Mouse (Mus musculus): ENCODE results near the gene Unc79.

The Unc79 gene

DNA sequence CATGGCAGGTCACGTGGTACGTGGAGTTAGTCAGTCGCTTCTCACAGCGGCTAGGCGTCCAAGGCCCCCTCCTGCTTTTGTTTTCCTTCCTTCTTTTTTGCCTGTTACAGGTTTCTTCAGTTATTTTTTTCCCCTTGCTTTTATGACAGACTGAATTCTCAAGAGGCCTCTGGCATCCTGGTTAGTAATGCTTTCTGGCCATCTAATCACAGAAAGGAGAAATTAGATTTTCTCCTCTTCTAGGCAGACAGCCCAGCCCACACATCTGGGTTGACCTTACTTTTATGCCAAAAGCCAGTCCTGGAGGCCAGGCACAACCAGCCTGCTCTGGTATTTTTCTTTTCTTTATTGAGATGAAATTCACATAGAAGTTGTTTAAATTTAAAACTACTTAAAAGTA, 94.1 kb downstream of the Unc79 start:
- no peak for DNase-seq

DNA sequence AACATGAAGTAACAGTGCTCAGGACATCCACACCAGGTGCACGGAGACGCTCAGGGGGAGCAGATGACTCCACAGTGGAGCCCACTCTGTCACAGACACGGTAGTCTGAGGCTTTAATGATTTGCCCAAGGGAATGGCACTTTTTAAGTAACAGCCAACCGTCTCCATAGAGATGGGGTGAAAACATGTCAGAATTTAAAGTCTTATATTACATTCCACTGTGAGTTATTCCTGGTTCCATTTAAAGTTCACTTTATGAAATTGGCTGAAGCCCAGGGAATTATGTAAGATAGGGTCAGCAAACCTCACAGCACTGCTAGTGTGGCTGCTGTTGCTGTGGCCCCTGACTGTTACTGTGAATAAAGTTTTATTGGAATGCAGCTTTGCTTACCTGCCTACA, 95.8 kb downstream of the Unc79 start:
- DNase-seq, result no peak

DNA sequence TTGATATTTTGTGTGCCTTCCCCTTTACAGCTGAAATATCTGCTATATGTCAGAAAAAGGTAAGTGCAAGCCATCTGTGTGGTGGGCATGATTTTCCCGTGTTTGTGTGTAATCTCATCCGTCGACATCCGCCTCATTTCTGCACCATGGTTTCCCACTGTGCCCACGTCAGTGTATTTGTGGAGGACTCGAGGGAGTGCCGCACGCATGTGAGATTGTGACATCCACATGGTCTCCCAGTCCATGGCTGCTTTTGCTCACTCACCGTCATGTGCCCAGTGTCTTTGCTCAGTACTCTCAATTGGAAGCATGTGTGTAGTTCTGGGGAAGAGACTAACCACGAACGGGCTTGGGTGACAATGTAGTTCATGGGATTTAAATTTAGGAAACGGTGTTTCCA, 101.2 kb downstream of the Unc79 start:
- no peak for DNase-seq

DNA sequence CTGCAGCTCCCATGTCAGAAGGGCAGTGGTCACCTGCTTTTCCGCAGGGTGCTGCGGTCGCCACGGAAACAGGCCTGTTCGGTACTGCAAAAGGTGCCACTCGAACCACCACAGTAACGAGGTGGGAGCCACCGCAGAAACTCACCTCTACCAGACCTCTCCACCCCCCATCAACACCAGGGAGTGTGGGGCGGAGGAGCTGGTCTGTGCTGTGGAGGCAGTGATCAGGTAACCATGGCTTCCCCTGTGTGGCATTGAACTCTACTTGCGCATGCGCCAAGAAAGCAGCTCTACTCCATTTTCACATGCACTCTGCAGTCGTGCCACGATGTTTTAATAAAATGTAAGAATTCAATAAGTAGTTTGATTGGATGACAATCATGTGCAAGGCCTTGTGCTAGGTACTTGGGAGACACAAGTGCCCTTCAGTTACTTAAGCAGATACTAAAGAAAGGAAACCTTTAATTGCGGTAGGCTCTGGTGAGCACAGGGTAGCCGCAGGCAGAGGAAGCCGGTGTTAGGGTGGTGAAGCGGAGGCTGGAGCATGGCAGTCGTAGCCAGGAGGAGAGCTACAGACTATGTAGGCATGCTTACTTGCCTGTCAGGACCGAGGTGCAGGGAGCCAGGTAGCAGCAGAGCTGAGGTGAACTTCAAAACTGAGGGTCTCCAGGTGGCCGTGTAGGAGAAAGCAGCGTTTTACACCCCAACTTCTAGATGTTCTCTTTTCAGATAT, 110.8 kb downstream of the Unc79 start:
- no peak for DNase-seq

DNA sequence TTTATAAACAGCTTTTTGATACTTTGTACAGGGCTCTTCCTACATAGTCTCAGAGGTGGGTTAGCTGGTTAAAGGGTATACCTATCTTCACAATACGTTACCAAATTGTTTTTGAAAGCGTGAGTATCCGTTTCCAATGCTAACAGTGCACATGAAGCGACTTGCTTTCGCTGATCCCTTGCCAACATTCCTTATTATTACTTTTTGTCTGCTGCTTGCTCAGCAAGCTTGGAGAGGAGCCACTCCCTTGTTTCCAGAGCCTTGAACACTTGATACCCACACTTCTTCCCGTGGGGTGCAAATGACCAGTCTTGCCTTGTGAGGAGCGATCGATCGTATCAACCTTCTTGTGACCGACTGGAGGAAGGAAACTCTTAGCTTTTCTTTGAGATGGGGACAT, 112.1 kb downstream of the Unc79 start:
- no peak for DNase-seq

DNA sequence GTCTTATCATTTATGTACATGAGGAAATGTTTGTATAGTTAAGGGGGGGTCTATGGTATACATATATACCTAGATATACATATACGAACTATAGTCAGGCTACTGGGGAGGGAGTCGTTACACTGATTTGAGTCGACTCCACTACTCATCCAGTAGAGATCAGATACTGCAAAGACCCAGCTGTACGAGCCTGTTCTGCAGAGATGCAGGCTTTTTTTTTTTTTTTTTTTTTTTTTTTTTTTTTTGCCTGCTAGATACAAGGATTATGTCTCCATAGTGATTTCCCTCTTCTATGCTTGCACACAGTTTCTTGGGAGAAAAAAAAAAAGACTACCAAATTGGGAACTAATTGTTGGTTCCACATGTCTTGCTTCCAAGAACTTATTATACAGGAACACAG, 113.5 kb downstream of the Unc79 start:
- DNase-seq, result no peak

DNA sequence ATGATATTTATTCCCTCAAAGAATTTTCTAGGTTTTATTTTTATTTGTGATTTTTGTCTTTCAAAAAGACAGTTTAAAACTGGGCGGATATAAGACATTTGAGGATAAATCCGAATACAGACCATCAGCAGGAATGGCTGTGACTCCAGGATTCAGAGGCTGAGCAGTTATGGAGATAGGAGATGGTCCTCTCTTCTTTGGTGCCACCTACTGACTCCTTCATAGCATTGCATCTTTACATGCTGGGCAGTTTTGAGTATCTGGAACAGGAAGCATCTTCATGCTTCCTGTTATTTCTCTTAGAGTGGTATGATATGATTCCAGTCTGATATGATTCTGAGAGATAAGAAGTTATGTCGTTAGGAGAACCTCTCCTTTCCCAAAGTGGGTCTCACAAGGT, 116.3 kb downstream of the Unc79 start:
- peak; percentile 39 for DNase-seq

DNA sequence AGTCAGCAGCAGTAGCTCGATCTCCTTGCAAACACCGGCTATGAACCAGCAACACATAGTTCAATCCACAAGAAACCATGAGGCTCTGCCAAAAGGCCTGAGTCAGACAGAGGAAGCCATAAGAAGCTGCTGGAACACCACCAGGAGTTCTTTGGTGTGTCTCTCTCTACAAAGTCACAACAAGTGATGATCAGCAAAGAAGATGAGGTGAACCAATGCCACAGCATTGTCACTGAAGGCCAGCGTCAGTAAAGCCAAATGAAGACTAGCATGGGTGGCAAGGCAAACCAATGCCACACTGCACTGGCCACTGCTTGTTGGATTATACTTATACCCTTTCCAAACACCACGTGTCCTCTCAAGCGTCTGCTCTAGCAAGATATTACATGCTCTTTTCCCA, 119.5 kb downstream of the Unc79 start:
- DNase-seq, result no peak

DNA sequence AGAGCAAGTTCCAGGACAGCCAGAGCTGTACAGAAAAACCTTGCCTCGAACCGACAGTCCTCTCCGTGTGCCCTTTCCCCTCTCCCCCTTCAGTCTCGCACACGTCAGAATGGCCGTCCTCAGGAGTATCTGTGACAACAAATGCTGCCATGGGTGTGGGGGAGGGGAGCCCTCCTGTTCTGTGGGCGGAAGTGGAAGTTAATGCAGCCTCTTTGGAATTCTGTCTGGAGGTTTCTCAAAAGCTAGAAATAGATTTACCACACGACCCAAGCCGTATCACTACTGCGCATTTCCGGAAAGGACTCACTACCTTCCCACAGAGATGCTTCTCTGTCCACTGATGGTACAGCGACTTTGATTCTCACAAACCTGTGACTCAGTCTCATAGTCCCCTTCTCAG, 120.9 kb downstream of the Unc79 start:
- DNase-seq, result no peak

DNA sequence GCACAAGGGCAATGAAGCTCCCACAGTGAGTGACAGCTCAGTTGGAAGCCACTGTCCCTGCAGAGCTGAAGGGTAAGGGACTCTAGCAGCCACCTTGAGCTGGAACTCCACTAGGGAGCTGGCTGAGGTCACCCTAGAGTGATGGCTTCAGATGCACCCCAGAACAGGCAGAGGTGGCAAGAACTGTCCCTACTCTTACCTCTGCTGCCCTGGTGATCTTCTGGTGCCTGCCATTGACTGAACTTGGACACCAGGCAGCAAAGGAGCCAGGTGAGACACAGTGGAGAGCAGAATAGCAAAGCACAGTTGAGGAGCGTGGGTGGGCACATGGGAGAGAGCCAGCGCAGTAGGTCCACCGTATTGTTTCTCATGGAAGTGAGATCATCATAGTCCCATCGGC, 125.3 kb downstream of the Unc79 start:
- DNase-seq, result no peak

DNA sequence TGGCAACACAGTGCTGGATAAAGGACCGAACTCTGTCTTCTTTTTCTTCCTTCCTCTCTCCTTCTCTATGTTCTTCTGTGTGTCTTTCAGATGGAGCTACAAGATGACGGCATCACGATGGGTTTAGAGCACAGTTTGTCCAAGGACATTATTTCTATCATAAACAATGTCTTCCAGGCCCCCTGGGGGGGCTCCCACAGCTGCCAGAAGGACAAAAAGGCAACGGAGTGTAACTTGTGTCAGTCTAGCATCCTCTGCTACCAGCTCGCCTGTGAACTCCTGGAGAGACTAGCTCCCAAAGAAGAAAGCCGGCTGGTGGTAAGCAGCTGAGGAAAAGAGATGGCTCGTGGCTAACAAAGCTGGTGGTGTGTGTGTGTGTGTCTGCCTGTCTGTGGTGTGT, 130.1 kb downstream of the Unc79 start:
- no peak for DNase-seq

DNA sequence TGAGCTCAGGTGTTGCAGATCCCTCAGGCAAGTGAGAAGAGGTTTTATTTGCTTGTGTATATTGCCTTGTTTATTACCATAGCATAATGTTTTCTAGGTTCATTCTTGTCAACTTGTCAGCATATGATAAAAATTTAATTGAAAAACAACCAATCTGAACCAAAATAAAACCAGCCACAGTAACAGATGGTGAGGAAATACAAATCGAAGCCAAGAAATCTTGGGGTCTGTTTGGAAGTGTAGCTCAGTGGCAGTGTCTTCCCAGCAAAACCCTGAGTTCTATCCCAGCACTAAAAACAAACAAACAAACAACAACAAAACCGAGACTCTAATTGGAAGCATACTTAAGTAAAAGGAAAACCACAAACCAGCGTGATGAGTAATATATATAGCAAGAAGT, 131.4 kb downstream of the Unc79 start:
- DNase-seq, result no peak

DNA sequence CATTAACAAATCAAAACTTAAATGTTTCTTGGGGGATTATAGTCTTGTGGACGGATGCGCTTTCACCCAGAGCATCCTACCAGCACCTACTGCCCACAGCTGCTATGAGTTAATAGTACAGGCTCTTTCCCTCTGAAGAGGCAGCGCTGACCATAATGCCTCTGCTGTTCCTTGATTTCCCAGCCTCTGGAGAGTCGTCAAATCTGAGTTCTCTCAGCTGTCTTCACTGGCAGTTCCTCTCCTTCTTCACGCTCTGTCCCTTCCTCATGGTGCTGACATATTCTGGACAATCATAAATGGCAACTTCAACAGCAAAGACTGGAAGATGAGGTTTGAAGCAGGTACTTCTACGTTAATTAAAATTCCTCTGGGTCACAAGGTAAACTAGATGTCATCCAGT, 143.2 kb downstream of the Unc79 start:
- DNase-seq, result no peak

DNA sequence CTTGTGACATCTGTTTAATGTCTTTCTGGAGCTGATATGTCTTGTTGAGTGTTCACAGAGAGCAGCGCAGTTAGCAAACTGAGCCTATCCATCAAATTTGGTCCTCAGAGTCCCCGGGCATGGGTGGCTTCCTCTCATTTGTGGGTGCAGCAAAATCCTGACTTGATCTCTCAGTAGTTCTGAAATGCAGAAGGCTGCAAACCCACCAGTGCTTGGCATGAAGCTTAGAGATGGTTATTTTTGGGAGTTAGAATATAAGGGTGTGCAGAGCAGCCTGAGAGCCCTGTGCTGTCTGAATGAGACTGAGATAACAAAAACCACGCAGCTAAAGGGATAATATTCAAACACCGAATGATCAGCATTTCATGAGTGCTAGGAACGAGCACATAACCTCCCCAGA, 146.5 kb downstream of the Unc79 start:
- DNase-seq, result no peak

DNA sequence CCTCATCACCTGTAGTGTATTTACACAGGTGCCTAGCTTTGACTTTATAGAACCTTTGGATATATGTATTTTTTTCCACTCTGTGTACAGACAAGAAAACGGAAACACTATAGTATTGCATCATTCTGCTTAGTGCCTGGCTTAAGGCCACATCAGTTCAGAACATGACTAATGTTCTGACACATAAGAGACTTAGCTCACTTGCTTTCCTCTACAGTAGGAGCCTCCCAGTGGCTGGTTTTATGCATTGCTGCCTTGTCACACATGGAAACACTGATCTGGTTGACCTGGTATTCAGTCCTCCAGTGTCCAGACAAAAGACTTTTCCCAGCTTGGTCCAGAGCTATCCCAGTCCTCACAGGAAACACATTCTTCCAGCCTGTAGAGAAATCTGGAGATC, 150.5 kb downstream of the Unc79 start:
- no peak for DNase-seq

DNA sequence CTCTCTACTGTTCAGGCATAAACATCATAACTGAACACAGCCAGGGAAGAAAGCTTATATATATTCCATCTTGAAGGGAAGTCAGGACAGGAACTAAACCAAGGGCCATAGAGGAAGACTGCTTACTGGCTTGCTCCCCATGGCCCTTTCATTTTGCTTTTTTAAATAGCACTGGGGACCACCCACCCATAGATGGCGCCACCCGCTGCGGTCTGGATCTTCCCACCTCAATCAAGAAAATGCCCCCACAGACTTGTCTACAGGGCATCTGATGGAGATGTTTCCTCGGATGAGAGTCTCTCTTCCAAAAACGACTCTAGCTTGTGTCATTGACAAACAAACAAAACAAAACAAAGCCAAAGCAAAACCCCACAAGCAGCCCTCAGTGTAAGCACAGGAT, 151.4 kb downstream of the Unc79 start:
- DNase-seq, result no peak

DNA sequence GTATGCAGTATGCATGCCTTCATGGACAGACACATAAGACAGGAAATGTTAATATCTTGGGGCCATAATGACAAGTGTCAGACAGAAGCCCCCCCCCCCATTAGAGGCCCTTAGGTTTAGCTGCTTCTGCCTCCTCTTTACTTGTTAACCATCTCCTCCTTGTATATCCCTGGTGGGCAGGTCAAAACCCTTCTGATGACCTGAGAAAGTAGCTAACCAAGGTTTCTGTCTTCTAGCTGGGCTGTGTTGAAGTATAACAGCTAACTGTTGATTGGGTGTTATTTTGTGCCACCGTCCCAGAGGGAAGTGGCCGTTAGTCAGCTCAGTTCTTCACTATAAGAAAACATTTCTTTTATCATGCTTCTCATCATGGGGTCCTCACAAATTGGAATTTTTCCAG, 154.4 kb downstream of the Unc79 start:
- no peak for DNase-seq

DNA sequence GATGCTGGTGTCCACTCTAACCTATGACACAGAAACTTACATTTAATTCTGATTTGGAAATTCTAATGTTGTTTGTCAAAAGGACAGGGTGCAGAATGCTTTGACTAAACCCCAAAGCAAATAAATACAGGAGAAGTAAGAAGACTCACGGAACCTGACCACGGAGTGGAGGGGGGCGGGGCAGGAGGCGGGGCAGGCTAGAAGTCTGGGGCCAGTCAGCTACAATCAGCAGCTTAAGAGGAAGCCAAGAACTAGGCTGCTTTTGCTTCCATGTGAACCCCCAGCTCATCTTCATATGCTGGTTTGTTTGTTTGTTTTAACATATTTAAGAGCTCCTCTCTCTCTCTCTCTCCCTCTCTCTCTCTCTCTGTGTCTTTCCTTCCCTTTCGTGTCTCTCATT, 154.9 kb downstream of the Unc79 start:
- DNase-seq, result no peak

DNA sequence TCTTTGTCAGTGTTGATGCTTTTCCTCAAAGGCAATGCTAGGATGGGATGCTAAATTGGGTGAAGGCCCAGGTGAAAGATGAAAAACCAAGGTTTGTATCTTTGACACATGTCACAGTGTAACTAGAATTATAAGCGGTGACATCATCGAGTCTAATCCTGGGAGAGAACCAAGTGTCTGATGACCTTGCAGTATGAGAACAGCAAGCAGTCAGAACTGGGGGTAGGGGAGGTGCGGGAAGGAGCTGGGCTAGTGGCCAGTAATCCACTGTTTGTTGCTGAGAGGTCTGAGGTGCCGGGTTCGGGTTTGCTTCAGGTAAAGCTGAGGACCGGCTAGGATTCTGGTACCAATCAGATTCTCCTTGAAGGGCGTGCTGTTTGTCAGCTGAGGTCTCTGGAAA, 160.6 kb downstream of the Unc79 start:
- DNase-seq, result no peak

DNA sequence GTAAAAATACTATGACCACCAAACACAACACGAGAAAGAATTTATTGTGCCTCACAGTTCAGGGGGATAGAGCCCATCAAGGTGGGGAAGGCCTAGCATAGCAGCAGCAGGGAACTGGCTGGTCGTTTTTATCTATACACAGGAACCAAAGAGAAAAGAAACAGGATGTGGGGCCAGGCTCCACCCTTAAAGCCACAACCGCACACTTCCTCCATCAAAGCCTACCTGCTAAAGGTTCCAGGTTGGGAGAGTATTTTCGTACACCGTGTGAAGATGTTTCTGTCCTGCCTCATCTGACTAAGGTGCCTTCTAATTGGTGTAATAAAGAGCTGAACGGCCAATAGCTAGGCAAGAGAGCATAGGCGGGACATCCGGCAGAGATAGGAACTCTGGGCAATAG, 168.0 kb downstream of the Unc79 start:
- no peak for DNase-seq

DNA sequence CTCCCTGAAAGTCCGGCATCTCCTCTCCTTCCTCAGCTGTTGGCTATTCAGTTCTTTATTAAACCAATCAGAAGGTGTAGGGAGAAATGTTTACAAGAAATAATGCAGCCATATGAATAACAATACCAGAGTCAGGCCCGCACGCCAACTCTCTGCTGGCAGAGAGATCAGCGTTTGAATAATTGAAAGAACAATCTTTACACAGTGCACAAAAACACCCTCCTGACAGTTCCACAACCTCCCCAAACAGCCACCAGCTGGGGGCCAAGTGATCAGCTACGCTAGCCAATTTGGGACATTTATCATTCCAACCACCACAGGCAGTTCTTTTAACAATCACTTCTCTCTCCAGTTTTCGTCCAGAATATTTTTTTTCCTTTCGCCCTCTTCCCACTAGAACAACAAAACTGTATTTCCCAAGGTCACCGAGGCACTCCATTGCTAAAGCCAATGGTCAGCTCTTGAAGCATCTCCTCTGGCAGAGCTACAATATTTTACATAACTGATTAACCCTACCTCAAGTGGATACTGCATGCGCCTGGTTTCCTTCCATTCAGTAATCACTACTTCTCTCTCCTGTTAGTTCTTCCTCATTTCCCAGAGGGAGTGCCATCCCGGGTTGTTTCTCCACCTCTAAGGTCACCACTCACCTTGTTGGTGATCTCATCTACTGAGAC, 169.0 kb downstream of the Unc79 start:
- no peak for DNase-seq

DNA sequence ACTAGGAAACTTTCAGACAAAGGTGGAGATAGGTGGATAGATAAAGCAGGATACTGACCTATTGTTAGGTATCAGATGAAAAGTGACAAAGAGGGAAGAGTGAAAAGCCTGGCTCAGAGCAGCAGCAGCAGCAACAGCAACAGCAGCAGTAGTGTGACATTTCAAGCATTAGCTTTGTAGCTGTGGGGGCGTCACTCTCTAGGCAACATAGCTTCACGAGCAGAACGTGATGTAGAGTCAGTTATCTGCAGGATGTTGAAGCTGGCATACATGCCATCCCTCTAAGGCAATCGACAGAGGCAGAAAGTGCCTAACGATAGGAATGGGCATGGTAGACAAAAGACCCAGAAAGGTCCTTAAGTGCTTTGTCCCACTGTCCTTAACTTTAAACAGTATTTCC, 173.3 kb downstream of the Unc79 start:
- no peak for DNase-seq

DNA sequence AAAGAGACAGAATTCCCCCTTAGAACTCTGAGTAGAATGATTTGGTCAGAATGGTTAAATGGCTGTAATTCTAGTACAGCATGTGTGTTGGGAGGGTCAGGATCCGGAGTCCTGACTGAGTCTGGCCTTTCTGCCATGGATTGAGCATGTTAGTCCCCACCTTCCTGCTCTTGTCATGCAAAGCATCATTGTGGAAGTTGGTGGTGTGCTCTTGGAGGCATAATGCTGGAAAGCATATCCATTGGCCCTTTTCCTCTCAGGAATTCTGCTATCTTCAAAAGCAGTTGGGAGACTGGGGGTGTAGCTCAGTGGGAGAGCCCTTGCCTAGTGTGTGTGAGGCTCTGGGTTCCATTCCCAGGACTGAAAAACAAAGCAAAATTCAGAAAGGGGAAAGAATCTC, 175.2 kb downstream of the Unc79 start:
- DNase-seq, result no peak

DNA sequence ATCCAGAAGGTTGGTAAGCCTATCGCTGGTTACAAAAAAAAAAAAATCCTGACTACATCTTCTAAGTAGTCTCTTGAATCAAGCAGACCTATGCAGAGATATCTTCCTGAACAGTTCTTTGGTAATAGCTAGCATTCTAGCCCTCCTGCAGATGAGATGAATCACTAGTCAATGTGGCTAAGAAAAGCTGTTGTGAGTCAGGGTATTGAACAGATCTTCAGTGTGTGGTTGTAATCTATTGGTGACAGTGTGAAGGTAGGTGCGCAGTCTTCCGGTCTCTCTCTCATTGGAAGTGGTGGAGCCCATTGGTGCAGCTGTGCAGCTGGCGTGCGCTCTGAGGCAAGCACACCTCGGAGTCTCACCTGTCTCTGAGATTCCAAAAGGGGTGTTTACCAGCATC, 180.3 kb downstream of the Unc79 start:
- no peak for DNase-seq

Data from cerebellum, adult 9-11 months (tissue).